Mouse (Mus musculus): Measurements from ENCODE around the gene Hoxd4. TPM values are rescaled to one million over a fixed set of nuclear protein-coding genes. Genes with fewer than 3 reads are reported as not detected.
A peak's percentile ranks its signal among the peaks of the same experiment; 100 is the strongest.

Gene Hoxd4
- total RNA-seq, 1 experiment = 0.94 TPM

DNA sequence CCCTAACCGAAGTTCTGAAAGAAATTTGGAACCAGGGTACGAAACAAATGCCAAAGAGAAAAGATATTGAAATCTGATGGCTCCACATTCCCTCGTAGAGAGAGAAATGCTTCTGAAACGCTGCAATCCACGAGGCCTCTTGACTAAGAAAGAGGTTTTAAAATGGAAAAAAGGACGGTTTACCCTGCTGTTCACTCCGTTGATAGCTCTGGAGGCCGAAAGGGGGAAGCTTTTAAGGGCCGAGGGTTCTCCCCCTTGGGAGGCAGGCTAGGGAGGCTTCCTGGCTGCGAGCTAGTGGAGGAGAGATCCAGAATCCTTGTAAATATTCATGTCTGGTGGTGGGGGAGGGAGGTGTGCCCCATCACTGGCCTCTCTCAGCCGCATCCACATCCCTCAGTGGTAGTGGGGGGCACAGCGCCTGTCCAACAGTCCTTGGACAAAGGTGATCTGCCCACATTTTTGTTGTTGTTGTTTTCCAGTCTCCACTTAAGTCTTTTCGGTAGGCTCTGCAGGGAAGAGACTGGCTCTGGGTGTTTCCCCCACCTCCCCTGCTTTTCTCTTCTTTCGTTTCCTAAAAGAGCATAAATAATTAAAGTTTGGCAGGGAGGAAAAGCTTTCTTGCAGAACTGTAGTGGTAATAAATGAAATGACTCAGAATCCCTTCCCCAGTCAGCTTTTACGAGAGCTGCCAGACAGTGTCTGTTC, 32.7 kb upstream of the Hoxd4 start, which contains the start of gene Hoxd11:
Gene Hoxd11, plus strand, starts transcription at position 667 of the 705 bp plus-strand sequence.
- peaks cover 0 to 10% of the 10 kb centered on the region in 2 experiments; a peak in 1 of 4 replicates for H3K4me1 ChIP-seq (ENCODE audit: control insufficient read depth in 2 of 2, insufficient read depth in 2 of 2, low read length in 2 of 2, poor library complexity in 1 of 2)

DNA sequence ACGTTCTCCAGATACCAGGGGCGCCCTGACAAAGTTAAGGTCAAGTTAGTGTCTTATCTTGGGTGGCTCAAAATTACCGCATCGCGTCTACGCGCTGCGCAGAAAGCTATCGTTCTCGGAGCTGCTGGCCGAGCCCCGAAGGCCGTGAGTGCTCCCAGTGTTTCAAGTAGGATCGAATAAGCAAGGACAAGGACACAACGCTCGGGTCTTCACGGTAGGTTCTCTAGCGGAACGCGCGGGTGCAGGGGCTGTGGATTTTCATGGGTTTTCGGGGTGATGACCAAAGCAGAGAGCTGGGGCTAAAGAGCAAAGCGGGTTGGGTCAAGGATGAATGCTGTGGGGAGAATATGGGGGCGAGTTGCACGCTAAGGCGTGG, 32.1 kb upstream of the Hoxd4 start:
- Histone ChIP-seq H3K4me1 (ENCODE audit: control insufficient read depth in 2 of 2, insufficient read depth in 2 of 2, low read length in 2 of 2, poor library complexity in 1 of 2) (peaks cover 0 to 10% of the 10 kb centered on the region in 2 experiments; a peak in 1 of 4 replicates), H3K9me3 (ENCODE audit: control insufficient read depth, insufficient read depth, low read depth, low read length) (no peaks in the 10 kb centered on the region), H3K4me3 (ENCODE audit: insufficient read depth in 1 of 2, low read depth in 1 of 2, low read length in 2 of 2, poor library complexity in 1 of 2, severe bottlenecking in 1 of 2) (no peak overlapping the region; a peak in 1 of 4 replicates), H3K9ac (ENCODE audit: insufficient read depth, low read depth, low read length, poor library complexity, severe bottlenecking) (no peak overlapping the region), H3K36me3 (ENCODE audit: control insufficient read depth, insufficient read depth, low read length, poor library complexity, severe bottlenecking) (no peaks in the 10 kb centered on the region), H3K27ac (ENCODE audit: insufficient read depth, low read depth, low read length, poor library complexity, severe bottlenecking) (no peak overlapping the region)
- in situ Hi-C loops (cut with MboI; ENCODE audit: low sequenced_read_pairs in 2 of 2, unreplicated experiment in 2 of 2) = loop anchor here in 1 of 2 experiments (25.0 kb wide), 1 partner anchor 908 kb away; no protein-coding TSS in a partner anchor
- TF ChIP-seq HCFC1 (IDR thresholded peaks at IDR 0.05; ENCODE audit: borderline replicate concordance, insufficient read depth, low read length) (no peak), CHD2 (IDR thresholded peaks at IDR 0.05; ENCODE audit: low read depth, low read length) (no peak), ZNF384 (IDR thresholded peaks at IDR 0.05; ENCODE audit: low read depth, low read length) (no peak), ZC3H11A (IDR thresholded peaks at IDR 0.05; ENCODE audit: borderline replicate concordance, low read depth, low read length) (no peak), MAFK (IDR thresholded peaks at IDR 0.05; ENCODE audit: insufficient read depth, low read depth, low read length) (no peak)
- no peak for DNase-seq (ENCODE audit: low read depth, low spot score)

More for the DNA sequence above, 32.7 kb upstream of the Hoxd4 start, which contains the start of gene Hoxd11:
- Histone ChIP-seq H3K36me3 (ENCODE audit: control insufficient read depth, insufficient read depth, low read length, poor library complexity, severe bottlenecking) (no peaks in the 10 kb centered on the region), H3K4me3 (ENCODE audit: insufficient read depth in 1 of 2, low read depth in 1 of 2, low read length in 2 of 2, poor library complexity in 1 of 2, severe bottlenecking in 1 of 2) (peak within 1 kb of the TSS in 1 of 2 experiments; percentile 23; a peak in 2 of 4 replicates), H3K9ac (ENCODE audit: insufficient read depth, low read depth, low read length, poor library complexity, severe bottlenecking) (no peak within 1 kb of the TSS), H3K27ac (ENCODE audit: insufficient read depth, low read depth, low read length, poor library complexity, severe bottlenecking) (no peak within 1 kb of the TSS), H3K9me3 (ENCODE audit: control insufficient read depth, insufficient read depth, low read depth, low read length) (no peaks in the 10 kb centered on the region)
- DNase-seq (ENCODE audit: low read depth, low spot score) = no peak
- in situ Hi-C loops (cut with MboI; ENCODE audit: low sequenced_read_pairs in 2 of 2, unreplicated experiment in 2 of 2) = loop anchor here in 1 of 2 experiments (25.0 kb wide), 1 partner anchor 908 kb away; no protein-coding TSS in a partner anchor
- TF ChIP-seq ZC3H11A (IDR thresholded peaks at IDR 0.05; ENCODE audit: borderline replicate concordance, low read depth, low read length) (no peak), HCFC1 (IDR thresholded peaks at IDR 0.05; ENCODE audit: borderline replicate concordance, insufficient read depth, low read length) (no peak), MAFK (IDR thresholded peaks at IDR 0.05; ENCODE audit: insufficient read depth, low read depth, low read length) (no peak)

DNA sequence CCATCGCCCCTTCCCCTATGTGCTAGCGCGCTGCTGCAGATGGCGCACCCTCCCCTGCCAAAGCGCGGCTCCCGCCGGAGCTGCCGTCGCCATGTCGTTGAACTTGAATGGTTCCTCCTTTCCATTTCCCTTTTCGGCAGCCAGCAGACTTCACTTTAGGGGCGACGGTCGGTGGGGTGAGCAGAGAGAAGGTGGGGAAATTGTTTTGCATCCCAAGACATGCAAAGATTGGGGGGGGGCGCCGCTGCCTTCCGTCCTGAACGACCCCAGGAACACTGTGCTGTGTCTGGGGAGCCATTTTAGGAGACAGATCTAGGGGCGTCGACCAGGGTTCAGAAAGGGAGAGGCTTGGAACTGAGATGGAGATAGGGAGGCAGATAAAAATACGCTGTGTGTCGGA, 31.7 kb upstream of the Hoxd4 start:
- in situ Hi-C loops (cut with MboI; ENCODE audit: low sequenced_read_pairs in 2 of 2, unreplicated experiment in 2 of 2) = loop anchor here (10.0 to 25.0 kb wide), 2 partner anchors 65 to 907 kb away; no protein-coding TSS in a partner anchor
- no peaks in the 10 kb centered on the region for H3K9me3 ChIP-seq (ENCODE audit: control insufficient read depth, insufficient read depth, low read depth, low read length)
- H3K27ac ChIP-seq (ENCODE audit: insufficient read depth, low read depth, low read length, poor library complexity, severe bottlenecking) = no peak overlapping the region
- no peak overlapping the region for H3K9ac ChIP-seq (ENCODE audit: insufficient read depth, low read depth, low read length, poor library complexity, severe bottlenecking)
- no peak for DNase-seq (ENCODE audit: low read depth, low spot score)
- H3K36me3 ChIP-seq (ENCODE audit: control insufficient read depth, insufficient read depth, low read length, poor library complexity, severe bottlenecking) = no peaks in the 10 kb centered on the region
- H3K4me1 ChIP-seq (ENCODE audit: control insufficient read depth in 2 of 2, insufficient read depth in 2 of 2, low read length in 2 of 2, poor library complexity in 1 of 2) = peaks cover 0 to 10% of the 10 kb centered on the region in 2 experiments; a peak in 1 of 4 replicates
- no peak for TF ChIP-seq ZNF384 (IDR thresholded peaks at IDR 0.05; ENCODE audit: low read depth, low read length)
- no peak for TF ChIP-seq ZC3H11A (IDR thresholded peaks at IDR 0.05; ENCODE audit: borderline replicate concordance, low read depth, low read length)
- no peak for TF ChIP-seq MAFK (IDR thresholded peaks at IDR 0.05; ENCODE audit: insufficient read depth, low read depth, low read length)
- TF ChIP-seq HCFC1 (IDR thresholded peaks at IDR 0.05; ENCODE audit: borderline replicate concordance, insufficient read depth, low read length) = no peak
- no peak for TF ChIP-seq CHD2 (IDR thresholded peaks at IDR 0.05; ENCODE audit: low read depth, low read length)
- peak overlapping the region in 1 of 2 experiments; percentile 23; a peak in 2 of 4 replicates for H3K4me3 ChIP-seq (ENCODE audit: insufficient read depth in 1 of 2, low read depth in 1 of 2, low read length in 2 of 2, poor library complexity in 1 of 2, severe bottlenecking in 1 of 2)

DNA sequence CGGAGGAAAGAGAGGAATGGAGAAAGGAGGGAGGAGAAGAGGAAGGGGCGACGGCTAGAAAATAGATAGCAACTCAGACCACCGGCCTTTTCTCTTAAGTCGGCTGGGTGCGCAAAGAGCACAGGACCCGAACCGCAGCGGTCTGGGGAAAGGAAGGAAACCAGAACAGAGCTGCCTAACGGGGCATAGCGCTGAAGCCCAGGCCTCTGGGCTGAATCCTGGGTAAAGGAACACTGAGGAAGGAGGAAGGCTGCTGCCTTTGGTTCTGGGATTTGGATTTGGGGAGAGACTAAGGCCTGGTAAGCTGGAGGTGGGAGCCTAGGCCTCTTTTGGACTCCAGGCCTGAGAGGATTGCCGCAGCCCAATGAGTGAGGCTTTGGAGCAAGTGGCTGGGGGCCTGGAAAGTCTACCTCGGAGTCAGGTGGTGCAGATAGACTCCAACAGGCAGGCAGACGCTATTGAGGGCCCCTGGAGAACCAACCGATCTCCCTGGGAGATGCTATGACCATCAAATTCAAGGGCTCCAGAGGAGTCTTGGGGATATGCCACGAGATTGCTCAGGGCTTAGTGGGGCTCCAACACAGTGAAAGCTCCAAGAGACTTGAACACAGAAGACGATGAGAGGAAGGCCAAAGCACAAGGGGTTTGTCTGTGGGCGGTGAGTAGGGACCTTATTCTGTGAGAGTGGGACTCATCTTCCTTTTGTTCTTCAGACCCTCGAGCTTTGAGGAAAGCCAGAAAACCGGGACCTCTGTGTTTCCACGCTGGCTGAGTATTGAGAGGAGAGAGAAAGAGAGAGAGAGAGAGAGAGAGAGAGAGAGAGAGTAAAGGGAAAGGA, 30.9 kb upstream of the Hoxd4 start:
- in situ Hi-C loops (cut with MboI; ENCODE audit: low sequenced_read_pairs in 2 of 2, unreplicated experiment in 2 of 2) = loop anchor here (10.0 to 25.0 kb wide), 2 partner anchors 64 to 907 kb away; no protein-coding TSS in a partner anchor
- DNase-seq (ENCODE audit: low read depth, low spot score) = no peak
- peaks cover 0 to 8% of the 10 kb centered on the region in 2 experiments; a peak in 1 of 4 replicates for H3K4me1 ChIP-seq (ENCODE audit: control insufficient read depth in 2 of 2, insufficient read depth in 2 of 2, low read length in 2 of 2, poor library complexity in 1 of 2)
- H3K36me3 ChIP-seq (ENCODE audit: control insufficient read depth, insufficient read depth, low read length, poor library complexity, severe bottlenecking) = no peaks in the 10 kb centered on the region
- no peaks in the 10 kb centered on the region for H3K9me3 ChIP-seq (ENCODE audit: control insufficient read depth, insufficient read depth, low read depth, low read length)
- H3K9ac ChIP-seq (ENCODE audit: insufficient read depth, low read depth, low read length, poor library complexity, severe bottlenecking) = no peak overlapping the region
- H3K4me3 ChIP-seq (ENCODE audit: insufficient read depth in 1 of 2, low read depth in 1 of 2, low read length in 2 of 2, poor library complexity in 1 of 2, severe bottlenecking in 1 of 2) = no peak overlapping the region
- H3K27ac ChIP-seq (ENCODE audit: insufficient read depth, low read depth, low read length, poor library complexity, severe bottlenecking) = no peak overlapping the region
- TF ChIP-seq MAFK (IDR thresholded peaks at IDR 0.05; ENCODE audit: insufficient read depth, low read depth, low read length) (no peak), HCFC1 (IDR thresholded peaks at IDR 0.05; ENCODE audit: borderline replicate concordance, insufficient read depth, low read length) (no peak), ZNF384 (IDR thresholded peaks at IDR 0.05; ENCODE audit: low read depth, low read length) (no peak), CHD2 (IDR thresholded peaks at IDR 0.05; ENCODE audit: low read depth, low read length) (no peak), ZC3H11A (IDR thresholded peaks at IDR 0.05; ENCODE audit: borderline replicate concordance, low read depth, low read length) (no peak)
